9 mouse cellular contexts compared by ENCODE assay signal in genomic region chr7:98430785-98431184, GRCm38 (mm10). TPM values are rescaled to one million over a fixed set of nuclear protein-coding genes. Genes with fewer than 3 reads are reported as not detected.
DNase-seq lines count a peak whose midpoint lies in the region; ATAC-seq lines count a peak whose summit lies in the region.
"Had no signal": no experiment of that assay in that cellular context is flagged by ENCODE, and none has a peak within 500 bp of the region (broad histone marks: within the 10 kb centered on the region; RNA-seq: fewer than 3 reads in every experiment).

No protein-coding gene starts in this region.

- no peak overlapping the region for H3K9ac ChIP-seq in forebrain, embryonic 13.5 days
- H3K9ac ChIP-seq in hindbrain, embryonic 11.5 days (ENCODE audit: low read depth, low read length) = no peak overlapping the region

- WGBS in forebrain, embryonic 13.5 days = 36% methylated on average over 3 of the region's 3 CpGs
- WGBS in hindbrain, embryonic 11.5 days = 44% methylated on average over 3 of the region's 3 CpGs

- no peak overlapping the region for H3K4me2 ChIP-seq in forebrain, embryonic 13.5 days
- H3K4me2 ChIP-seq in hindbrain, embryonic 11.5 days (replicated peaks; ENCODE audit: low read depth, low read length) = no peak overlapping the region

- no peaks in the 10 kb centered on the region for H3K27me3 ChIP-seq in forebrain, embryonic 13.5 days
- no peaks in the 10 kb centered on the region for H3K27me3 ChIP-seq in hindbrain, embryonic 11.5 days (ENCODE audit: control insufficient read depth, insufficient read depth, low read length)

- H3K4me3 ChIP-seq in forebrain, embryonic 13.5 days = no peak overlapping the region
- H3K4me3 ChIP-seq in hindbrain, embryonic 11.5 days (ENCODE audit: low read depth, low read length) = no peak overlapping the region
- H3K4me3 ChIP-seq: erythroblast, embryonic 14.5 days had no signal

- H3K9me3 ChIP-seq in forebrain, embryonic 13.5 days (replicated peaks) = no peaks in the 10 kb centered on the region
- H3K9me3 ChIP-seq in hindbrain, embryonic 11.5 days (ENCODE audit: control insufficient read depth, low read length) = no peaks in the 10 kb centered on the region

- no peak overlapping the region for H3K27ac ChIP-seq in forebrain, embryonic 13.5 days
- H3K27ac ChIP-seq in hindbrain, embryonic 11.5 days (ENCODE audit: low read depth, low read length) = no peak overlapping the region

- peak; percentile 61; the same call in 1 of the 2 replicates for ATAC-seq in cerebellum, adult (ENCODE audit: insufficient number of reproducible peaks, low FRiP score, low TSS enrichment)
- peak; percentile 65; the same call in 1 of the 2 replicates for ATAC-seq in forebrain, embryonic 13.5 days
- peak; percentile 45; the same call in 1 of the 2 replicates for ATAC-seq in hindbrain, embryonic 11.5 days (ENCODE audit: low FRiP score)
- no peak for ATAC-seq in granulocyte monocyte progenitor cell, adult 5-6 weeks (replicated peaks; ENCODE audit: poor library complexity, severe bottlenecking)

- peak; percentile 68 for DNase-seq in MN1 (ENCODE audit: low spot score)
- peak; percentile 74 for DNase-seq in hindbrain, embryonic 11.5 days (ENCODE audit: low spot score)
- peak; percentile 20 to 72 for DNase-seq in layer of hippocampus, adult 18-20 months (ENCODE audit: low spot score in 2 of 2)
- DNase-seq in lung, postnatal 10 days = peak; percentile 76
- DNase-seq in right cerebral cortex, postnatal 10 days (ENCODE audit: low spot score in 2 of 2) = peak; percentile 64 to 81

- no peaks in the 10 kb centered on the region; the same call in 1 of the 2 replicates for H3K4me1 ChIP-seq in forebrain, embryonic 13.5 days
- H3K4me1 ChIP-seq in hindbrain, embryonic 11.5 days (replicated peaks; ENCODE audit: control insufficient read depth, insufficient read depth, low read length) = no peaks in the 10 kb centered on the region

- H3K36me3 ChIP-seq in forebrain, embryonic 13.5 days (ENCODE audit: poor library complexity, severe bottlenecking) = no peaks in the 10 kb centered on the region
- no peaks in the 10 kb centered on the region for H3K36me3 ChIP-seq in hindbrain, embryonic 11.5 days (ENCODE audit: control insufficient read depth, insufficient read depth, low read length)

RNA-seq across cellular contexts. Expression of gene Gucy2d, which starts 9.4 kb away (rescaled TPM):
- polyA plus RNA-seq in forebrain, embryonic 13.5 days (2015; fragmentation: Nextera tagmentation; extraction: Ambion mirVana) = not detected in 2 replicates
- not detected in 2 replicates for polyA plus RNA-seq in hindbrain, embryonic 11.5 days (2014; fragmentation: Nextera tagmentation; extraction: Ambion mirVana)
- total RNA-seq in layer of hippocampus, adult 18-20 months (2021) = not detected
- not detected in 2 replicates for total RNA-seq in granulocyte monocyte progenitor cell, adult 5-6 weeks (2014; fragmentation: Nextera tagmentation)
- total RNA-seq in granulocyte monocyte progenitor cell, adult 5-6 weeks (2017) = not detected in 2 replicates
- polyA plus RNA-seq: erythroblast, embryonic 14.5 days had no signal

RNA-seq across cellular contexts. Expression of gene Lrrc32, which starts 58.3 kb away (rescaled TPM):
- 1.8 and 2.1 TPM in 2 replicates for polyA plus RNA-seq in forebrain, embryonic 13.5 days (2015; fragmentation: Nextera tagmentation; extraction: Ambion mirVana)
- 3.1 and 3.3 TPM in 2 replicates for polyA plus RNA-seq in hindbrain, embryonic 11.5 days (2014; fragmentation: Nextera tagmentation; extraction: Ambion mirVana)
- 1 to 10 TPM; 1.6 to 2.5 TPM for total RNA-seq in layer of hippocampus, adult 18-20 months (2021)
- total RNA-seq in granulocyte monocyte progenitor cell, adult 5-6 weeks (2014; fragmentation: Nextera tagmentation) = not detected in 2 replicates
- total RNA-seq in granulocyte monocyte progenitor cell, adult 5-6 weeks (2017) = not detected in 2 replicates
